Mouse (Mus musculus) gastrocnemius, postnatal 14 days (tissue): ENCODE results near the gene Cldn18. TPM values are rescaled to one million over a fixed set of nuclear protein-coding genes. Genes with fewer than 3 reads are reported as not detected.
A peak's percentile ranks its signal among the peaks of the same experiment; 100 is the strongest.

Experiments
- DNase-seq: peaks from one replicate; pipeline ENCODE4 v3.0.0; 2021; ENCODE audit warnings: mixed read lengths
- intact Hi-C: fragments of 180-260 bp; cut with DNase I; formaldehyde crosslinking; loops from one replicate; pipeline ENCODE4 v1.15.1; 2025; ENCODE audit warnings: low total_unique reads
- long read RNA-seq, 2 experiments: library from polyadenylated mRNA; stranded (forward); transcript quantifications; one replicate each; pipeline ENCODE4 v2.0.0; 2021
- total RNA-seq, 2 experiments: library from RNA; stranded (reverse); gene quantifications; 2 replicates each; pipeline ENCODE4 v1.2.3; 2021

Cldn18 gene
- total RNA-seq: not detected
- long read RNA-seq, experiment 1: 0 reads
- long read RNA-seq, experiment 2: 0 reads

DNA sequence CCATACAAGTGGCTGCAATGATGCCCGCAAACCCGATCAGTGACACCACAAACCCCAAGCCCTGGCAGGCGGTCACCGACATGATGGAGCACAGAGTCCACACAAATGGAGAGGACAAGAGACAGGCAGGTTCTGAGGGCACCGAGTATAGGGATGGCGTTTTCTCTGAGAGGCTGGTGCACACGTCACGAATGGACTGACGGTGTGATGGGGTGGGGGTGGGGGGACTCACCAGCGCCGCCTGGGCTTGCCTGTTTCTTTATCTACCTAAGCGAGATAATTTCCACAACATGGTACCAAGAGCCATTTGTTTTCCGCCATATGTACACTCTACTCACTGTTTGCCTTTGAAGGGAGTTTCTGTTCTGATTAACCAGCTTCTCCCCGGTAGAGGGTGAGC lies at the start of gene Cldn18:
TSS of gene Cldn18 (minus strand) at position 134 of the 400 bp plus-strand sequence.
- no peak for DNase-seq
- intact Hi-C loops: no loop called here

DNA sequence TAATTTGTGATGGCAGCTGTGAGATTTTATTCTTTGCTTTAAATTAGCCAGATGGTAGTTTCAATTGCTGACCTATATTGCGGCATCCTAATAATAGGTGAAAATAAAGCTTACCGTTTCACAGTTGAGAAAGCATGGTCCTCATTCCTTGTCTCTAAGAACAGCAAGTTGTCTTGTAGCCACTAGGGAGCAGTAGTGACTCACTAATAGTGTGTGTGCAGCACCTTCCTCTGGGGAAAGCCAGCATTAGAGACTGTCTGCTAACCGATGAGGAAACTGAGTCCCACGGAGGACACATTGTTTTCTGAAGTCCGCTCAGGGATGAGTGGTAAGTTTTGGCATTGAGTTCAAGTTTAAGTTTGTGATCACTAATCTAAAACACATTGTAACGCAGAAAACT lies 46.5 kb upstream of the Cldn18 start:
- intact Hi-C loops: no loop called here
- DNase-seq: no peak

DNA sequence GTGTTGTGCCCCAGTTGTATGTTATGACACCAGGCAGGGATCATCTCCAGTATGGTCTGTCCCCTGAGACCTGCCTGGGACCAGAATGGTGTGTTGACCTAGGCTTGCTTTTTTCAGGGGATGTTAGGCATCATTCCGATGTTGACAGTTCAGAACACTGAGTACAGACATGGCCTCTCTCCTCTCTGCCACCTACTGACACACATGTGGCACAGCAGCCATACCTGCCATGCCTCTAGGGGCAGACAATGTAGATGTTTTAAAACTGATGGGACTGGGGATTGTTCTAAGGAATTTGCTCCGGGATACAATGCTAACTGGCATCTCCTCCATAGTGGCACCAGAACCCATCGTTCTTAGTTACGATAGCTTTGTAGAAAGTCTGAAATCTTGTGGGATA lies 33.2 kb upstream of the Cldn18 start:
- intact Hi-C loops: no loop called here
- no peak for DNase-seq

DNA sequence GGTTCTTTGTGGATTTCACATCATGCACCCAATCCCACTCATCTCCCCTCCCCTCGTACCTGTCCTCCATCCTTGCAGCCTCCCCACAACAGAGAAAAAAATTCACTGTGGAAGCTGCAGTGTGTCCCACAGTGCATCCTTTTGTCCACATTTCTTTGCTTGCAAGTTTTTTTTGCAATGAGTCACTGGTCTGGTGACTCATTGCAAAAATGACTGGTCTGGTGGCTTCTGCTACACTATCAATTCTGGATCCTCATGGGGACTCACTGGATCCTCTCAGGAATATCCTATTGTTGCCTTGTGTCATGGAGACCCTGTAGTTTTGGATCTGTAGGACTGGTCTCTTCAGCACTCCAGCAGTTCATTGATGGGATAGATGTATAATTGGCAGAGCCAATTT lies 31.2 kb upstream of the Cldn18 start:
- no peak for DNase-seq
- intact Hi-C loops: no loop called here

DNA sequence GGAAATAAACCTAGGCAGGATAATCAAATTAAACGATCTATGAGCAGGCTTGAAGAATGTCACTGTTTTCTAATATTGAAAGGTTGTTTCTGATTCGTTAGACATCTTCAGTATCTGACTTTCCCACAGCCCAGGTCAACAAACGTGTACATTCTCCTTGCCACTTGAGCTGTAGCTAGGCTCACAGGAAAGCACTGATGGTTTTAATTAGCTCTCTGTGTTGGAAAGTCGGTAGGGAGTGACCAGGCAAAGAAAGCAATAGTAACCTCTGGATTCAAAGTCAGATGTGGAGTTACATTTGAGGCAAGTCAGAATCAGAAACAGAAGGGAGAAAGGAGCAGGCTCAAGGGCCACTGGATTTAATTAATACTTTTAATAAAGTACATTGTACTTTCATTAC lies 30.7 kb upstream of the Cldn18 start:
- DNase-seq: no peak
- intact Hi-C loops: no loop called here

DNA sequence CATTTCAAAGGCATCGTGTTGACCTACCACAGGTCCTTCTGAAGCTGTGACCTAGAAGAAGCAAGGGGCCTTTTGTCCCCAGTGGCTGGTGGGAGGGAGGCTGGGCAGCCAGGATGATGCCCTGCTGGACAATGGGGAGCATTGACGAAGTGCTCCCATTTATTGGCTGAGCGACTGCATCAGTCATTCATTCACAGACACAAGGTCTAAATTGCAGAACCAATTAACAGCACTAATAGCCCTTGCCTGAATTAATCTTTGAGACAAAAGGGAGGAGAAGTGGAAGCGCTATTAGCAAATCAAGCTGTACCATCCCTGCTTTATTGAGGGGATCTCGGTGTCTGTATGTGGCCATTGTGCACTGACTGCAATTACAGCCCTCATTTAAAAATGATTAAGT lies 27.5 kb upstream of the Cldn18 start:
- intact Hi-C loops: no loop called here
- DNase-seq: no peak

DNA sequence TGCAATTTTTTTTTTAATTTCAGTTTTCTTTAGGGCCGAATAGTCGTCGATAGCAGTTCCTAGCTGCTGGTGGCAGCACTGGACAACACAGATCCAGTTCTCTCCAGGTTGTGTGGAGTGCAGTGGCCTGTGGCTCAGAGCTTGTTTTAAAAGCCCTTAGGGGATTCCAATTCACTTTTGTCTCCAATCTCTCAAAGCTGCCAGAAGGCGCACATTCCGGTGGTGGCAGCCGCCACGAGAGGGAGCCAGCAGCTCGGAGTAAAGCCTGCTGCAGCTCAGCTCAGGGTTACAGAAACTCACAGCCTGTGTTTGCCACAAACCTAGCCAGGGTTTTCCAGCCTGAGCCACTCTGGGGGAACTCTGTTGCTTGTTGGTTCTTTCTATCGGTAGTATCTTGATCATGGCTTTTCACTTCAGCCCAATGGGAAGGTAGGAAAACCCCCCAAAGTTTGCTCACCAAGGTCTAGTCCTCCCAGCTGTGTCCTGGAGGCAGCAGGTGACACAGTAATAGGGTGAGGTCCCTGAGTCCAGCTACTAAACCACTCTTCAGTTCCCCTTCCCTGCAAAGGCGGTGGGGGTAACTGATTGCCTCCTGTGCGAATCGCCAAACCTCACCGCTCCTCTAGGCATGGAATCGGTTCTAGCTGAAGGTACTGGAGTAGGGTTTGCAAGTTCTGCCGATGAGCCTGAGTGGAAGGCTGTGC lies 13.0 kb upstream of the Cldn18 start:
- intact Hi-C loops: no loop called here
- DNase-seq: peak; percentile 40

DNA sequence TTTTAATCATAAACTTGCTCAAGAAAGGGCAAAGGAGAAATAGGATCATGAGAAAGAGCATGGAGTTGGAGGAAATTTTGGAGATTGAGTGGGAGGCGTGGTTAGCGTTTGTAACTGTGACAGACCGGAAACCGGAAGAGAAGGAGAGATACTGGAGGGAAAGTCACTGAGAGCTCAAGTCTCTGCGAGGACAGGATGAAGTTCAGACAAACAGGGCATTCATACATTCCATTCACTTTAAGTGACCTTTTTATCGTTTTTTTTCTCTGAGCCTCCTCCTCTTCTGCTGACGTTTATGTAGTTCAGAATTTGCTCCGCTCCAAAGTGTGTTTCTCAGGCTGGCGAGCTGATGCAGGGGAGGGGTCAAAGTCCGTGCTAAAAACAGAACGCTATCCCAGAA lies 10.8 kb upstream of the Cldn18 start:
- intact Hi-C loops: no loop called here
- DNase-seq: no peak

DNA sequence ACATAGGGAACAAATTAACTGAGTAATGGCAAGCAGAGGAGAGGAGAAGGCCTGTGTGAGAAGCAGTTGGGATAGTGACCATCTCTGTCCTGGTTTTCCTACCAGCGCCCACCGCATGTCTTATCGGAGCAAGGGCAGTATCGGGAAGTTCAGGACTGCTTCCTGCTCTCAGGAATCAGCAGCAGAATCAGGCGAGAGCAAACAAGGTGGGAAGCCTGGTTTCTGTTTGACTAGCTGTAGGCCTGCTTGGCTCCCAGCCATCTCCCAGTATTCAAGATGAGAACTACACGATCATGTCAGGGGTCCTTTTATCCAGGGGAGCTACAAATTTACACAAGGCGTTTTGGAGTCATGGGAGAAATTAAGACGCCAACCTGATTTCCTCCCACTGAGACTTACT lies 8.2 kb upstream of the Cldn18 start:
- intact Hi-C loops: no loop called here
- no peak for DNase-seq

DNA sequence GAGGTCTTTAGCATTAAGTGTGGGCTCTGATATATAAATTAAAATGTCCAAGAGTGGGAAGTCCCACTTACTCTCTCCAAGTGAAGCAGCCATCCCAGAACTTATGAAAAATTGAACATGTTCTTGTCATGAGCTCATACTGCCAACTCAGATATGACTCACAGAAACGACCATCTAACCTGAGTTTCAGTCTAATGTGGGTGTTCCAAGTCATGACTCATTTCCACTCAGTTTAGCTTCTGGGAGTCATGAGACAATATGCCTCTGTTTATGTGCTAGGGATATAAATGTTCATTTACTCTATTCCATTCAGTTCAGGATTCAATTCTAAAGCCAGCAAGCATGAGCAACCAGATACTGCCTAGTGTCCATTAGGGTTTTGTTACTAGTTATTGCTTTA lies 2.9 kb upstream of the Cldn18 start:
- DNase-seq: no peak
- intact Hi-C loops: no loop called here

DNA sequence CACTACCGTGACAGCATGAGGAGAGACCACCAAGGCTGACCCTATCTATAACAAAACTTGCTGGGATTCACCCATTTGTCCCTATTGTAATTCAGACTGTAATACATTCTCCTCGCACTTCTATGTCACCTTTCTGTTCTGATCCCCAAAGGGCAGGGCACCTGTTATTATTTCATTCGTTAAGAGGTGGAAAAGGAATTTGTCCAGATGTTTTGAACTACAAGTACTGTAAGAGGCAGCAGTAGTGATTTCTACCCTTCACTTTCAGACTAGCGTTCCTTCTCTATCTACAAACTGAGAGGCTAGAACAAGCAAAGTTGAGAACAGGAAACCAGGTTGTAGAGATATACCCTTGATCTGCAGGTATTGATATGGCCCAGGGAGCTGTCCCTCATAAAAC lies 6.8 kb downstream of the Cldn18 start:
- intact Hi-C loops: no loop called here
- DNase-seq: no peak

DNA sequence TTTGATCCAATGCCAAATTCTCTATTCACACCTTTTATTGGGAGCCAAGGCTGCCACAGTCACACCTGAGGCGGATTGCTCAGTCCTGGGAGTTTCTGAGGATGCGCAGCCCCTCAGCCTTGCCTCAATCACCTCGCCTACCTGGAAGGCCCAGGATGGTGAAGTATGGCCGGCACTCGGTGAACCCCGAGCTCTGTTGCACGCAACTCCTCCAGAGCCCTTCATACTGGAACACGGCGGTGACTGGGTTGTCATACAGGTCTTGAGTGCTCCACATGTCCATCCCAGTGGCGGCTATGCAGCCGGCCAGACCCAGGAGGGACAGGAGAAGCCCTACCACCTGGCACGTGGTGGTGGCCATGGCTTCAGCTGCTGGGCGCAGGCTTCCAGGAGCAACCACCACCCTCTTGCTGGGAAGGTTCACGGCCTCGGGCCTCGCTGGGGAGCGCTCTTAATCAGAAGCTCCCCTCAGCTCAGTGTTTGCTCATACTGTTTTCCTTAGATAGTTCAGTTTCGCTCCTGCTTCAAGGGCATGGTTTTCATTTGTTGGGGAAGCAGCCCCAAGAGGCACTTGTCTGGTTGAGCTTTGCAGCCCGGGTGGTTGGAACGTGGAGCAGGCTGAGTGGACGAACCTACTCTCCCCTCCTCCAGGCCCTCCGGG lies 7.3 kb downstream of the Cldn18 start:
- DNase-seq: no peak
- intact Hi-C loops: no loop called here

DNA sequence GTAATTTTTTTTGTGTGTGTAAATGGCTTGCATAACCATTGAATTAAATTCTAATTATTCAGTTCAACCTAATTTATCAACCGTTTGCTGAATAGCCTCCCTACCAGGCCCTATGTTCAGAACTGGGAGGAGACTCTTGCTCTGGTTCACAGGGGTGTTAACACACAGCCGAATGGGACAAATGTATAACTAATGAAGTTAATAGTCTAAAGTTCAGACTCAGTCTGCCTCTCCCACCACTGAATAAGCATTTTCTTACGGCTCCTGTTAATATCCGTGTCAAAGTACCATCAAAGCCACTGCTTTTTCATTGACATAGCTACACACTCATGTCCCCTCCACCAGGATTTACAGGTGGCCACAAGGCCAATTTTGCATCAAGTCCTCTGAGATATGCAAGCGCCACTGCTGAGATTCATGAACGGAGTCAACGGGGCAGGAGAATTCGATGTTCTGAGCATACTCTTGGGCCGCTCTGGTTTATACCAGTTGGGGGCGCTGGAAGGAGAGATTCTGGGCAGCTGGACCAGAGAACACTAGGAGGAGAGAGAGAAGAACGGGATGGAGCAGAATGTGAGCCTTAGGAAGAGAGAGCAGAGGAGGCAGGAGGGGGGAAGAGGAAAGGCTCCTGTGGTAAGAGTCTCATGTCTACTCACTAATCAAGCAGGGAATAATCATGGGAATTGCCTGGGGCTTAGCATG lies 9.5 kb downstream of the Cldn18 start:
- intact Hi-C loops: no loop called here

DNA sequence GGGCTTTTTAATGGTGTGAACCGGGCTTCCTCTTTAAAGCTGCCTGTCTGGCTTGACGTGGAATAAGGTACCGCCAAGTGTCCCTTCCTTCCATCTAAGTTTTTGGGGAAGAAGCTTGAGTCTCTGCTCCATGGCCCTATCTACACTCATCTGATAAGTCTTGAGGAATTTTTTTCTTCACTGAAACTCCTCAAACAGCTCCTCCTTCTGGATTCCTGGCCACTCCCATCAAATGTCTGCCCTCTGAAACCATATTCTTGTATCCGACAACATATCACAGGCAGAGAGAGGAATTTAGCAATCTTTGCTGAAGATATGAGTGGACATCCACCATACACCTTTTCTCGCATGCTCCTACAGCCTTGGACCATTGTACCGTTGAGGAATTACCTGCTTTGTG lies 10.8 kb downstream of the Cldn18 start:
- intact Hi-C loops: no loop called here

More for the DNA sequence above, 9.5 kb downstream of the Cldn18 start:
- no peak for DNase-seq

DNA sequence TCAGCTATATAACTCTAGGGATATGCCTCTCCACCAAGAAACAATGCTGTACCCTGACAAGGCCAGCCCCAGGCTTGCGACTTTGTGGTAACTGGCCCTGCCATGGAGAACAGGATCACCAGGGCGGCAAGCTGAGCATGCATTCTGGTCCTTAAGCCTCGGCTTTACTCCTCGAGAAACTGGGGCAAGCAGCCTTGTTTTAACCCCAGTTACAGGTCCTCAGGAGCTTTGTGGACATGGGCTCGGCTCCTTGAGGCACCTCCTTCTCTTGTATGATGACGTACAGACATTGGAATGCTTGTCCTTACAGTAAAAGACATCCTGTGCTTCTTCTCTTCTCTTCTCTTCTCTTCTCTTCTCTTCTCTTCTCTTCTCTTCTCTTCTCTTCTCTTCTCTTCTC lies 13.4 kb downstream of the Cldn18 start:
- intact Hi-C loops: no loop called here
- no peak for DNase-seq

More for the DNA sequence above, 10.8 kb downstream of the Cldn18 start:
- no peak for DNase-seq

DNA sequence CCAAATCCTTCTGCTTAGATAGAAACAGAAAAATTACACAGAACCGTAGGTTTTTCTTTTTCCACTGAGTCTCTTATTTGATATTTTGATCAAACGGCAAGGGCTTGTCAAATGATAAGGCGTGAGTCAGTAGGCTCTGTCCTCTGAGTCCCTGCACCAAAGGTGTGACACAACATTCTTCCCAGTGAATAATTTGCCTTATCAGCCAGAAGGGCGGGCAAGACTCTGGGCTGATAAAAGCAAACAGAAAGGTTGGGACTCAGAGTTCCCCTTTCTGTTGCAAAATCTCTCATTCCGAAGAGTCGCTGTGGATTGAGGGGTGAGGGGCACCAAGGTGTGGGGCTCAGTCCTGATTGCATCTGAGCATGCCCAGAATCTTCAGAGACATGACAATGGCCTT lies 14.9 kb downstream of the Cldn18 start:
- DNase-seq: no peak
- intact Hi-C loops: no loop called here

DNA sequence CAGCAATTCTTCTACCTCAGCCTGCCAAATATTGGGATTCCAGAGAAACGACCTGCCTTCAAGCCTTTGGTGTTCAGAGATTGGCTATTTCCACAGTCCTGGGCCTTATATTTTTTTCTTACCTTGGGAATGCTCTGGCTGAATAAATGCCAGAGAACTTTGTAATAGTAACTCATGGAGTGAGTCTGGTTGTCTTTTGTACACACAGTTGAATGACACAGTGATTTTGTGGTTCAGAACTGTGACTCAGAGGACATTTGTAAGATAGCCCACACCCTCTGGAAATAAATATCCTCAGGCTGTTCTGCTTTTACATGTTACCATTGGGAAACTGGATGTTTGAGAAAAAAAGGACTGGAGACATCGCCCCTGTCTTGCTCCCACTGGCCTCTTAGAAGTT lies 15.9 kb downstream of the Cldn18 start:
- intact Hi-C loops: no loop called here
- no peak for DNase-seq

DNA sequence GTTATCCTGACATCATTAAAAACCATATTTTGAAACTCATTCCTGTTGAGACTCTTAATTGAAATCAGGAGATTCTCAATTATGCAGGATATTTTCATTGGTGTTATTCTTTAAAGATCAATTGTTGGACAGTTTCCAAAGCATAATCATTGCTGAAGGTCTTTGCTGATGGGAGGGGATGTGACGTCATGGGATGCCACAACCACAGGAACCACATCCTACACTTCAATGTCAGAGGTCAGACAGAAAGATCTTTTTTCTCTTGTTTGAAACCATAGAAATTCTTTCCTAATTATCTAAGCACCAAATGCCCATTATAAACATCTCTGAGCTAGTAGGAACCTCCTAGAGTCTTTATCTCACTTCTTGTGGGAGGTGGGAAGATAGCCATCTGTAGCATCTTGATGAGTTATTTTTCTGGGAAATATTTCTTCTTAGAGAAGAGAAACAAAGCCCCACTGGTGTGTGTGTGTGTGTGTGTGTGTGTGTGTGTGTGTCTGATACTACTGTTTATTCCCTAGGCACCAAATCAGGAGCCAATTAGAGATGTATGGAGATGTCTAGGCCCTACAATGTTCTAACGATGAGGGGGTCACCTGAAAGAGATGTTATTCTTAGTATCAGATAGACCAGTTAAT lies 17.2 kb downstream of the Cldn18 start:
- no peak for DNase-seq
- intact Hi-C loops: no loop called here

DNA sequence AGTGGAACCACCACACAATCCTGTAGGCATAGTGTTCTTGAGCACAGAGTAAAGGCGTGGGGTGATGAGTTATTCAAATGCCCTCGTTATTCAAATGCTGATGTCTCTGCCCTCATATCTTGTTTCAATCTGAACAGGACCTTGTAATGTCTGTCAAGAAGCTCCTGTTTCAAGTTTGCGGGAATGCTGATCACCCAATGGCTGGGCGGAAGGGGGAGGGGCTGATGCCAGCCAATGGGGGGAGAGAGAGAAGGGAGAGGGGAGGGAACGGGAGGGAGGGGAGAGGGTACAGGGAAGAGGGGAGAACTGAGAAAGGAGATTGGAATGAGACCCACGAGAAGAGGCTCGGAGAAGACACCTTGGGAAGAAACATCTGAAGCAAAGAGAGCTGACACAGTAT lies 22.1 kb downstream of the Cldn18 start:
- no peak for DNase-seq
- intact Hi-C loops: no loop called here

DNA sequence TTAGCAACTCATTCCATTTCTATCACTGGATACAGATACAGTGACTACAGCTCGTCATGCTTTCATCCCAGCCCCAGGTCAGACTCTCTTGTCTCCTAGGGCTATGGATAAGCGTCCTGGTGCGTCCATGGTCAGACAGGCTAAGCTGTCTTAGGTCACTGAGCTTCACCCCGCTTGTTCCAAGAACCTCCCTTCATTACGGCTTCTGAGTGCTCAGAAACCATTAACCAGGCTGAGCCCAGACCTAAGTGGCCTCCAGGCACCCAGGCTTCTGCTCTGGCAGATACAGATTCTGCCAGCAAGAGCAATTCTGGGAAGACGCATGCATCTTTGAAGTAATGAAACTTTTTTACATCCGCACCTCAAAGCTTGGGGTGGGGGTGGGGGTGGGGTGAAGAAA lies 26.7 kb downstream of the Cldn18 start:
- DNase-seq: no peak
- intact Hi-C loops: no loop called here
